Mouse (Mus musculus): ENCODE measurements at regions not wholly inside any gene's neighbourhood (a gene's known extent, or its start where the extent isn't known, plus 50 kb on each side); places are given as distances from the start of the nearest gene placed in this dataset.
"Not testable (repeated sequence)": the region's sequence is repeated elsewhere in the genome, so short reads cannot be mapped to it uniquely, and the experiment has no call there.

DNA sequence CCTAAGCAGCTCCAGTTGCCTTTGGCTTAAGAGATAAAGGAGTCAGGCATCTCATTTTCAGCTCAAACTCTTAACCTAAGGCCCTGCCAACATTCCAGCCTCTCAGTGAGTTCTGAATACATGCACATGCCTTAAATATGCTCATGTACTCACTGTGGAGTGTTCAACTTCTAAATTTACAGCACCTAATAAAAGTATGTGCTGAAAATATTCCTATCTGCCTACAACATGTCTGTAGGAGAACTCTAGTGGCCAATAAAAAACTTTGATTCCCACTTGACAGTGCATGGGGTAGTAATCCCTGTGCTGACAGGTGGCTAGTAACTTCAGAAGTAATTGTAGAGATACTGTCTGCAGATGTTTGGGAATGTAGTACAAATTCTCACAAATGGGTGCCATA, 319.3 kb upstream of the Intu start:
- DNase-seq = no peak

GRCm38 (mm10) chr3:40226772-40227171, 304.3 kb upstream of the Intu start:
- no peak for DNase-seq

DNA sequence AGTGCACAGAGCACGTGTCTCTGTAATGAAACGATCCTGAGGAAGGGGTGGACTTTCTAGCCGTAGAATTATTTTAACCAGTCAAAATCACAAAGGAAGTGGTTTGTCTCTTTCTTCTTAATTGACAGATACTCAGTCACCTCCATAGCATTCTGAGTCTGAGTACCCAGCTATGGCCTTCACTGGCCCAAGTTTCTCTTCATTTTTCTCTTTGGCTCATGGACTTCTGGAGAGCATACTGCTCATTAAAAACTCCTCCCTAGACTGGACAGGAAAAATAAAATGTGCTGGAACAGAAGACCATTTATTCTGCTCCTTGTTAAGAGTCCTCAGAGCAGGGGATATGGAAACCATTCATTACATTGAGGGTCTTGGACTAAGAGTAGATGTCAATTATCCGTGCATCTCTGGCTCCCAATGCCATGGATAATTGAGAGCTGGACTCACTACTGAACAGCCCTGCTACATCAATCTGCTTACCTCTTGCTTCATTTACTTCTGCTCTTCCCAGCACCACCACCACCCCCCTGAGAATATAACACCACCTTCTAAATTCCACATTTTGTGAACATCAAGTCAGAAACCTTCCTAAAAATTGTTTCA, 287.5 kb upstream of the Intu start:
- DNase-seq = no peak

DNA sequence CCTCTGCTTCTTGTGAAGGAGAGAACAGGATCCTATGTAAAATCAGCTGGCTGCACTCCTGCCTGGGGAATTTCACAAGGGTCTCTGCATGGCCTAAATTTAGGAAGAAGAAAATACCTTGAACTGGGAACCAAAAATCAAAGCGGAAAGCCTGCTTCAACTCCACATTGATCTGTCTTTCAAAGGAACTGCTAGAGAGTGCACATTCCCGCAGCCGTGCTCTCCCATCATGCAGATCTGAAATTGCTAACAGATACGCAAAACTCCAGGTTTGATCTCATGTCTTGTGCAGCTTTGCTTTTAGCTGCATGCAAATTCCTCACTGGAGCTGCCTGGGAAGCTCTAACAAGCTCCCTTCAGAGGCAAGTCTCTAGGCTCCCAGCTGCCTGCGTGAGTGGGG, 276.7 kb upstream of the Intu start:
- no peak for DNase-seq

- no peak for DNase-seq
Observed at GRCm38 (mm10) chr3:40262536-40262935, 268.6 kb upstream of the Intu start.

- DNase-seq = no peak
Observed at GRCm38 (mm10) chr3:40267514-40267913, 263.6 kb upstream of the Intu start.

DNA sequence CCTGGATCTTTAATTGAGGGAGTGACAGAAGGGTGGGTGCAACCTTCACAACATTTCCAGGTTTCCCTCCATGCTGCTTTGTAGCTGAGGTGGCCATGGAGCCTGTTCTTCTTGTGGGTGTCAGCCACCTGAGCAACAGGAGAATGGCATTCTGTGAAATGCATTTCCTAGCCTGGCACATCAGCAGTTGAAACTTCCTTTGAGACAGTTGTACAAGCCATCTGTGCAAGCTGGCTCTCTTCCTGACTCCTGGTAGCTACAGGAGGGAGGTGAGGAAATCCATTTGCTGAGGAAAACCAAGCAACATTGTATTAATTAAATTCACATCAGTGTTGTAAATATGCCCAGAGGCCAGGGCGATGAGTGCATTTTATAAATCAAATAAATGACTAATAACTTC, 248.2 kb upstream of the Intu start:
- no peak for DNase-seq

- no peak for DNase-seq
Observed at GRCm38 (mm10) chr3:40286959-40287710, 244.0 kb upstream of the Intu start.

- DNase-seq = no peak
Observed at GRCm38 (mm10) chr3:40297120-40297519, 234.0 kb upstream of the Intu start.

DNA sequence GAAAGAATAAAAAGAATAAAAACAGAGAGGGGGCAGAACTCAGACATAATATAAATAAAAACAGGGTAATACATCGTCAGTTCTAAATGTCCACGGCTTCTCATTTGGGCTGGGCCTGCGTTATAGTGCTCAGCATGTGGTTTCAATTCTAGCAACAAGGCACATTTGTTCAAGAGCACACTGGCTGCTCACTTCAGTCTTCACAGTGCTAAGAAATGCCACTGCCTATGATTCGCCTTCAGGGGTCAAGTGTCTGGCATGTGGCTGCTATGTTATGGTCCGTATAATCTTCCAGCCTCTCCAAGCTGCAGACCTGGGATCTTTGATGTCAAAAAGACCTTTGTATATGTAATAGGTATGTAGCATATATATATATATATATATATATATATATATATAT, 210.8 kb upstream of the Intu start:
- no peak for DNase-seq

DNA sequence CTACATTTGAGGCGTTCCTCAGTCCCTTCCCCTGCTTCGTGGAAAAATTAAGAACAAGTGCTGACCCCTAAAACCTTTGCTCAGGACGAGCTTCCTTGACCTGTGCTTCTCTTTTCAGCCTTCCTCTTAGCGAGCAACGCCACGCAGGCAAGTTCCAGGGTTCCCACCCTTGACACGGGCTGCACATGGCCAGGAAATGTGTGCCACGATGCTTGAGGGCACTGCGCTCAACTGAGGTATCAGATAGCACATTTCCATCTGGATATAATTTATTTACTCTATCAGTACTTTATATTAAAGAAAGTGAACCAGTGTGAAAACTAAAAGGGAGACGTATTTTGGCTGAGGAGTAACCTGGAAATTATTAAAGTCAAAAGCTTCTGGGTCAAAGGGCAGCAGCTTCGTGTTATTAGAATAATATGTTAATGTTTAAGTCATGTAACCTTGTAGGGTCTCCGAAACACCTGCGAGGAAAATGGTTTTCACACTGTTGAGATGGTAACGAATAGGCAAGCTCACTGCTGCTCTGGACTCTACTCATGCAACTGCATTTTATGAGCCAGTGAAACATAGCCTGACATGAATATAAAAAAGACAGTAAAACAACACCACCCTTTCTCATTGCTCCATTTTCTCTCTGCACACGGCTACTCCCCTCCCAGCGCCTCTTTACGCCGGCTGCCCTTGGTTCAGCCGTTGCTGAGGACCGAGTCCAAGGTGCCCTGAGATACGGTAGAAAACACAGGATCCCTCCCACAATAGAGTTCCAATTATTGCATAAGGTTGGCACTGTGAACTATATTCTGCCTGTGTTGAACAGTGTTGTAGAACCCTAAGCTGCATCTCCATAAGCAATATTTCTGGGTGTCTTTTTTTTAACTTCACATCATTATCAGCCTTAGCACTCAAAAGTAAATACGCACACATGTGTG, 204.9 kb upstream of the Intu start:
- DNase-seq = no peak

GRCm38 (mm10) chr3:40339492-40340030, 191.5 kb upstream of the Intu start:
- DNase-seq = no peak

DNA sequence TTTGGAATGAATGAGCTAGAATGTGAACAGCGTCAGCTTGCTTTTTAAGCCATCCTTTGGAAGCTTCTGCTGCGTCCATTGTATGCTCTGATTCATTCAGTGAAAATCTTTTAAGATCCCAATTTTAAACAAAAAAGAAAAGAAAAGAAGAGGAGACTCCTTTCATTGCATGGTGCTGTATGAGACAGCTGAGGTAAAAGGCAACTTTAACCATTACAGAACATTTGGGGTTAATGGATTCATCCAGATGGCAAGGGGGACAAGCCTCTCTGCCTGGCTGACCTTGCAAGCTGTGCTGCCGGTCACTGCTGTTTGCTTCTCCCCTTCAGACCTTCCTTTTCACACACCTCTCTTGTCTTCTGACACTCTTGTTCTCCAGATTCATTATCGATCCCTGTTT, 176.0 kb upstream of the Intu start:
- no peak for DNase-seq

GRCm38 (mm10) chr3:40368421-40368820, 162.7 kb upstream of the Intu start:
- no peak for DNase-seq

DNA sequence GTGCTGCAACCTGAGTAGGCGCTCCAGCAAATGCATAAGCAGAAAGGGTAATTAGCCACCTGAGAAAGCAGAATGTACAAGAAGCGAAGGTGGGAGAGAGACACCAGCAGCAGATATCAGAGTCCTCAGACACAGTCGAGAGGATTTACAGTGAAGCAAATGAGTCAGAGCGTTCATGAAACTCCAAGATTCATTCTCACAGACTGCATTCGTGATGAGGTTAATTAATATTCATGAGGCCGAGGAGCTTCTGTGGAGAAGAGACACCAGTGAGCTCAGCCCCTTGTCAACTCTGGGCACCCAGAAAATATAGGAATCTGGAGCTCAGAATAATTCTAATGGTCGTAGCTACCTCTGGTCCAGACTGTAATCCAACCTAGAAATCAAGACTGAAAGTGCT, 159.7 kb upstream of the Intu start:
- no peak for DNase-seq

- DNase-seq = not testable (repeated sequence)
Observed at GRCm38 (mm10) chr3:40376220-40376619, 154.9 kb upstream of the Intu start.

DNA sequence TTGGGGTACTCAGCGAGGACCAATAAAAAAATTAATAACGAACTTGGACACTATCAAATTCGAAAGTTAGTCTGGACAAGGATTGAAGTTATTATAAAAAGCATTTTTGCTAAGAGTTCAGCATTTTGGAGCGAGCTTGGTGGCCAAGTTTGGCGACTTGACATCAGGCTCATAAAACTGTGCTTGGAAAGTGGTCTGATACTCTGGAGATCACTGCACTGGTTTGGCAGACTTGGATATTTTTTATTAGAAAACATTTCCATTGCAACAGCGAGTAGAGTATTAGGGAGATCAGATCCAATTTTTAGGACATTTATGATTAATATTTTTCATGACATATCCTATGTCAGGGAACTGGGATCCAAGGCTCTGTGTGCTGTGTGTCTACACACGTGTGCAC, 153.7 kb upstream of the Intu start:
- no peak for DNase-seq

DNA sequence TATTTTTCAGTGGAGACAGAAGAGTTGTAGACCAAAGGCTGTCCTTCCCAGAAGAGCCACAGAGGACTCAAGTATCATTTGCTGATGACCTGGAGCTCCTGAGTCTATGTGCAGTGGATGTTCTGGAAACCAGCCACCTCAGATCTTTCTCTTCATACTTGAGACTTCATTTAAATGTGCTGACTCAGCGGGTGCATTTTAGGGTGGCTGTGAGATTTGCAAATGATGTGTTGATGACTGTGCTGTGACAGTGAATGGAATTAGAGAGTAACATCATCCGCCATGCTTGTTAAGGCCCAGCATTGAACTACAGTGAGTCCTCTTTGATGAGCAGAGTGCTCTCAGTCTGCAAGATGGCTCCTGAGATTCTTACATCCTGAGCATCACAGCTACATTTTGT, 152.0 kb upstream of the Intu start:
- DNase-seq = no peak

DNA sequence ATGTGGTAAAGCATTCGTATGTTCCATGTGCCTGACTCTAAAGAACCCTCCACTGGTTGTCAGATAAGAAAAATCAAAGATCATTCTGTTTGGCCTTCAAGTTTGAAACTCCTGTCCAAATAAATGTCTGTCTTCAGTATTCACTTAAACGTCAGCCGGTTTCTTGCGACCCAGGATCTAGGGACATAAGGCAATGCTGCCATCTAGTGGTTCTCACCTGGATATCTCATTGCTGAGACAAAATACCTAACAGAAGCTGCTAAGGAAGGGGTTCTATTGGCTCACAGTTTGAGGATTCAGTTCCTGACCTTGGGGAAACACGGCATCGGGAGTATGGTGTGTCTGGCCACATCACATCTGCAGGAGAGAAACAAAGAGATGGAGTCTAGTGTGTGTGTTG, 139.5 kb upstream of the Intu start:
- DNase-seq = no peak

DNA sequence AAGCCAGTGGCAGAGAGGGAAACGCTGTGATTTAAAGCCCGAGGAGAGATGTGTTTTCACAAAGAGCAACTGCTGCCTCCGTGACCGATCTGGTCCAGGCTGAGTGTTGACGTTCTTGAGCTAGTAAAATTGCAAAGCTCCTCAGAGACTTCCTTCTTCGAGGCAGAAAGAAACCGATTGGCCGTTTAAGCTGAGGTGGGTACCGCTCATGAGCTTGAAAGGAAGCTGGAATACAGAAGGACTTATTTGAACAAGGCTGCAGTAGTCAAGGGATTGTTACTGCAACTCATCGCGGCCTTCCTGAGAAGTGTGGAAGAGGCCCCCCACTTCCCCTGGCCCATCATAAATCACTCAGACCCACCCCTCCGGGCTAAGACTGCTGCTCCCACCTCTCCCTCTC, 132.9 kb upstream of the Intu start:
- DNase-seq = no peak

- no peak for DNase-seq
Observed at GRCm38 (mm10) chr3:40403402-40403801, 127.7 kb upstream of the Intu start.

- no peak for DNase-seq
Observed at GRCm38 (mm10) chr3:40405095-40405948, 125.8 kb upstream of the Intu start.

GRCm38 (mm10) chr3:40405949-40406236, 125.2 kb upstream of the Intu start:
- no peak for DNase-seq
